Comparison of ENCODE assay signal across 8 mouse cellular contexts in genomic region chr11:58978706-58979030, GRCm38 (mm10). TPM values are rescaled to one million over a fixed set of nuclear protein-coding genes. Genes with fewer than 3 reads are reported as not detected.
DNase-seq lines count a peak whose midpoint lies in the region; ATAC-seq and TF ChIP-seq lines count a peak whose summit lies in the region.

No protein-coding gene starts in this region.

- H3K36me3 ChIP-seq in heart, embryonic 10.5 days, result peaks cover 36% of the 10 kb centered on the region
- peaks cover 57% of the 10 kb centered on the region for H3K36me3 ChIP-seq in G1E (replicated peaks)
- H3K36me3 ChIP-seq in hindbrain, embryonic 10.5 days, result peaks cover 47% of the 10 kb centered on the region

- no peaks in the 10 kb centered on the region for H3K27me3 ChIP-seq in heart, embryonic 10.5 days (ENCODE audit: insufficient read depth, poor library complexity, severe bottlenecking)
- H3K27me3 ChIP-seq in G1E (ENCODE audit: insufficient read depth, low read length), result no peaks in the 10 kb centered on the region
- no peaks in the 10 kb centered on the region for H3K27me3 ChIP-seq in hindbrain, embryonic 10.5 days (ENCODE audit: insufficient read depth, poor library complexity, severe bottlenecking)

- peak overlapping the region; percentile 93 for H3K27ac ChIP-seq in heart, embryonic 10.5 days
- peak overlapping the region; percentile 92 for H3K27ac ChIP-seq in hindbrain, embryonic 10.5 days

- intact Hi-C loops in heart, postnatal 36 days (cut with DNase I), result loop anchor here (2.0 to 5.0 kb wide), 2 partner anchors 22 to 131 kb away; partner anchors contain the start of gene Gm12258

- no peak for TF ChIP-seq CTCF in G1E (IDR thresholded peaks at IDR 0.05; ENCODE audit: low read depth, low read length)

- H3K4me1 ChIP-seq in heart, embryonic 10.5 days, result peaks cover 72% of the 10 kb centered on the region
- peaks cover 64% of the 10 kb centered on the region for H3K4me1 ChIP-seq in G1E (ENCODE audit: insufficient read depth, low read depth, low read length)
- H3K4me1 ChIP-seq in hindbrain, embryonic 10.5 days (replicated peaks), result peaks cover 62% of the 10 kb centered on the region

- no peak for DNase-seq in heart, embryonic 10.5 days (ENCODE audit: low spot score)
- no peak for DNase-seq in heart, postnatal 36 days
- no peak for DNase-seq in G1E (ENCODE audit: low spot score)
- no peak for DNase-seq in hindbrain, embryonic 10.5 days (ENCODE audit: low spot score)
- peak; percentile 23 for DNase-seq in lung, postnatal 14 days
- no peak for DNase-seq in layer of hippocampus, adult 18-20 months (ENCODE audit: low spot score in 2 of 2)
- no peak for DNase-seq in retina, embryonic 14.5 days (ENCODE audit: low spot score)
- DNase-seq in left cerebral cortex, adult 18-20 months (ENCODE audit: low spot score in 2 of 2), result no peak

- 3% methylated on average over 5 of the region's 5 CpGs for WGBS in heart, embryonic 10.5 days
- 2% methylated on average over 5 of the region's 5 CpGs for WGBS in hindbrain, embryonic 10.5 days

- no peaks in the 10 kb centered on the region for H3K9me3 ChIP-seq in heart, embryonic 10.5 days
- no peaks in the 10 kb centered on the region for H3K9me3 ChIP-seq in G1E (replicated peaks)
- no peaks in the 10 kb centered on the region for H3K9me3 ChIP-seq in hindbrain, embryonic 10.5 days

- ATAC-seq in G1E (ENCODE audit: extremely low read depth, insufficient number of reproducible peaks, low FRiP score, poor library complexity, severe bottlenecking), result no peak

- H3K4me3 ChIP-seq in heart, embryonic 10.5 days, result peak overlapping the region; percentile 82
- H3K4me3 ChIP-seq in G1E (ENCODE audit: low read depth, low read length), result peak overlapping the region; percentile 98
- peak overlapping the region; percentile 97 for H3K4me3 ChIP-seq in hindbrain, embryonic 10.5 days

RNA-seq across cellular contexts. Expression of gene Trim11, which starts 0.8 kb away (rescaled TPM):
- 24.0 and 31.4 TPM in 2 replicates for polyA plus RNA-seq in heart, embryonic 10.5 days (2016; fragmentation: Nextera tagmentation; extraction: Ambion mirVana)
- total RNA-seq in heart, postnatal 36 days (2021), result 10 to 100 TPM; 14.5 TPM
- 44.7 and 48.2 TPM in 2 replicates for total RNA-seq in G1E (2014; fragmentation: Nextera tagmentation)
- 32.3 and 36.4 TPM in 2 replicates for total RNA-seq in G1E (2017)
- 69.3 and 75.9 TPM in 2 replicates for polyA plus RNA-seq in G1E (2012)
- 18.8 and 20.2 TPM in 2 replicates for polyA plus RNA-seq in hindbrain, embryonic 10.5 days (2016; fragmentation: Nextera tagmentation; extraction: Ambion mirVana)
- total RNA-seq in layer of hippocampus, adult 18-20 months (2021), result 10 to 100 TPM; 29.1 to 30.4 TPM
- total RNA-seq in left cerebral cortex, adult 18-20 months (2021), result 10 to 100 TPM; 22.5 to 25.4 TPM

RNA-seq across cellular contexts. Expression of gene Hist3h2a, which starts 24.2 kb away (rescaled TPM):
- polyA plus RNA-seq in heart, embryonic 10.5 days (2016; fragmentation: Nextera tagmentation; extraction: Ambion mirVana), result 15.5 and 15.9 TPM in 2 replicates
- 10 to 100 TPM; 15.3 to 17.6 TPM for total RNA-seq in heart, postnatal 36 days (2021)
- total RNA-seq in G1E (2014; fragmentation: Nextera tagmentation) (93.3 and 107 TPM in 2 replicates), G1E (2017) (108 and 128 TPM in 2 replicates)
- 6.2 and 13.5 TPM in 2 replicates for polyA plus RNA-seq in G1E (2012)
- 25.4 and 49.0 TPM in 2 replicates for polyA plus RNA-seq in hindbrain, embryonic 10.5 days (2016; fragmentation: Nextera tagmentation; extraction: Ambion mirVana)
- total RNA-seq in layer of hippocampus, adult 18-20 months (2021), result 10 to 100 TPM; 69.9 to 70.6 TPM
- 10 to 100 TPM; 62.8 to 63.7 TPM for total RNA-seq in left cerebral cortex, adult 18-20 months (2021)

RNA-seq across cellular contexts. Expression of gene Trim17, which starts 24.2 kb away (rescaled TPM):
- polyA plus RNA-seq in heart, embryonic 10.5 days (2016; fragmentation: Nextera tagmentation; extraction: Ambion mirVana), result 0.75 and 0.79 TPM in 2 replicates
- under 1 TPM; 0.11 to 0.16 TPM for total RNA-seq in heart, postnatal 36 days (2021)
- total RNA-seq in G1E (2014; fragmentation: Nextera tagmentation) (not detected in 2 replicates), G1E (2017) (0.11 and 0.12 TPM in 2 replicates)
- 0.12 and 7.5 TPM in 2 replicates for polyA plus RNA-seq in G1E (2012)
- 0.41 and 0.85 TPM in 2 replicates for polyA plus RNA-seq in hindbrain, embryonic 10.5 days (2016; fragmentation: Nextera tagmentation; extraction: Ambion mirVana)
- 1 to 10 TPM; 4.7 to 5.7 TPM for total RNA-seq in layer of hippocampus, adult 18-20 months (2021)
- total RNA-seq in left cerebral cortex, adult 18-20 months (2021), result 1 to 10 TPM; 4.0 to 5.0 TPM

RNA-seq across cellular contexts. Expression of gene Hist3h2ba, which starts 29.9 kb away (rescaled TPM):
- 4.8 and 9.8 TPM in 2 replicates for polyA plus RNA-seq in heart, embryonic 10.5 days (2016; fragmentation: Nextera tagmentation; extraction: Ambion mirVana)
- total RNA-seq in heart, postnatal 36 days (2021), result 1 to 10 TPM; 2.2 to 2.5 TPM
- total RNA-seq in G1E (2014; fragmentation: Nextera tagmentation), result 2.7 and 23.2 TPM in 2 replicates
- 6.0 and 7.1 TPM in 2 replicates for total RNA-seq in G1E (2017)
- 0.20 TPM in 1 of 2 replicates, not detected in the other for polyA plus RNA-seq in G1E (2012)
- polyA plus RNA-seq in hindbrain, embryonic 10.5 days (2016; fragmentation: Nextera tagmentation; extraction: Ambion mirVana), result 39.0 and 115 TPM in 2 replicates
- total RNA-seq in layer of hippocampus, adult 18-20 months (2021), result 10 to 100 TPM; 82.1 to 87.0 TPM
- 100 to 1,000 TPM in 1 of 2 experiments, 10 to 100 TPM in 1; 99.3 to 112 TPM for total RNA-seq in left cerebral cortex, adult 18-20 months (2021)

RNA-seq across cellular contexts. Expression of gene Rnf187, which starts 40.0 kb away (rescaled TPM):
- 169 and 213 TPM in 2 replicates for polyA plus RNA-seq in heart, embryonic 10.5 days (2016; fragmentation: Nextera tagmentation; extraction: Ambion mirVana)
- 100 to 1,000 TPM; 160 to 167 TPM for total RNA-seq in heart, postnatal 36 days (2021)
- total RNA-seq in G1E (2014; fragmentation: Nextera tagmentation) (55.7 and 55.8 TPM in 2 replicates), G1E (2017) (72.8 and 106 TPM in 2 replicates)
- 225 and 312 TPM in 2 replicates for polyA plus RNA-seq in G1E (2012)
- polyA plus RNA-seq in hindbrain, embryonic 10.5 days (2016; fragmentation: Nextera tagmentation; extraction: Ambion mirVana), result 297 and 381 TPM in 2 replicates
- total RNA-seq in layer of hippocampus, adult 18-20 months (2021), result 100 to 1,000 TPM; 493 to 502 TPM
- 100 to 1,000 TPM; 485 to 490 TPM for total RNA-seq in left cerebral cortex, adult 18-20 months (2021)

Comparison
In these comparisons a context has a peak if more than half of its experiments do, and no peak if none do; other contexts are left out.
1. RNA of gene Trim17, which starts 24.2 kb away (total RNA-seq): 4.7 to 5.7 TPM in layer of hippocampus, adult 18-20 months and 4.0 to 5.0 TPM in left cerebral cortex, adult 18-20 months; 0.11 to 0.16 TPM in heart, postnatal 36 days and 0.11 to 0.12 TPM in G1E; every median in the first group is over 4 times any median in the second.
2. Peak in every context shown above with its lines, with median percentiles within 50 percentile points of each other: H3K4me3 ChIP-seq.